Mouse (Mus musculus): ENCODE results near the gene Slc29a2. TPM values are rescaled to one million over a fixed set of nuclear protein-coding genes. Genes with fewer than 3 reads are reported as not detected.
A peak's percentile ranks its signal among the peaks of the same experiment; 100 is the strongest.
"Not testable (repeated sequence)": the region's sequence is repeated elsewhere in the genome, so short reads cannot be mapped to it uniquely, and the experiment has no call there.

The Slc29a2 gene
- polyA plus RNA-seq, 1 experiment: 4.9 TPM

- Histone ChIP-seq H3K4me1 (ENCODE audit: control insufficient read depth, insufficient read depth, low read length) (peaks cover 12% of the 10 kb centered on the region), H3K4me3 (ENCODE audit: control insufficient read depth, low read depth, low read length) (no peak overlapping the region), H3K27ac (ENCODE audit: control insufficient read depth, insufficient read depth, low read depth, low read length) (no peak overlapping the region), H3K36me3 (ENCODE audit: control insufficient read depth, insufficient read depth, low read length) (no peaks in the 10 kb centered on the region), H3K27me3 (ENCODE audit: control insufficient read depth, insufficient read depth, low read length) (no peaks in the 10 kb centered on the region)
- no peak for TF ChIP-seq CTCF (IDR thresholded peaks at IDR 0.05; ENCODE audit: control insufficient read depth, insufficient read depth, insufficient replicate concordance, low read depth, low read length)
These were observed 30.8 kb upstream of the Slc29a2 start for GRCm38 (mm10) chr19:4992904-4993303.

GRCm38 (mm10) chr19:4994043-4994442, 29.6 kb upstream of the Slc29a2 start:
- TF ChIP-seq CTCF (IDR thresholded peaks at IDR 0.05; ENCODE audit: control insufficient read depth, insufficient read depth, insufficient replicate concordance, low read depth, low read length) (no peak), POLR2A (IDR thresholded peaks at IDR 0.05; ENCODE audit: control insufficient read depth, low read depth, low read length) (no peak)
- Histone ChIP-seq H3K27me3 (ENCODE audit: control insufficient read depth, insufficient read depth, low read length) (no peaks in the 10 kb centered on the region), H3K4me1 (ENCODE audit: control insufficient read depth, insufficient read depth, low read length) (peaks cover 12% of the 10 kb centered on the region), H3K4me3 (ENCODE audit: control insufficient read depth, low read depth, low read length) (no peak overlapping the region), H3K27ac (ENCODE audit: control insufficient read depth, insufficient read depth, low read depth, low read length) (no peak overlapping the region), H3K36me3 (ENCODE audit: control insufficient read depth, insufficient read depth, low read length) (no peaks in the 10 kb centered on the region)

- Histone ChIP-seq H3K27ac (ENCODE audit: control insufficient read depth, insufficient read depth, low read depth, low read length) (no peak overlapping the region), H3K36me3 (ENCODE audit: control insufficient read depth, insufficient read depth, low read length) (no peaks in the 10 kb centered on the region), H3K4me1 (ENCODE audit: control insufficient read depth, insufficient read depth, low read length) (peaks cover 9% of the 10 kb centered on the region), H3K4me3 (ENCODE audit: control insufficient read depth, low read depth, low read length) (peak overlapping the region; percentile 24), H3K27me3 (ENCODE audit: control insufficient read depth, insufficient read depth, low read length) (no peaks in the 10 kb centered on the region)
- TF ChIP-seq CTCF (IDR thresholded peaks at IDR 0.05; ENCODE audit: control insufficient read depth, insufficient read depth, insufficient replicate concordance, low read depth, low read length) (no peak), POLR2A (IDR thresholded peaks at IDR 0.05; ENCODE audit: control insufficient read depth, low read depth, low read length) (no peak)
These were observed 24.1 kb upstream of the Slc29a2 start for GRCm38 (mm10) chr19:4999445-5000140.

- Histone ChIP-seq H3K4me1 (ENCODE audit: control insufficient read depth, insufficient read depth, low read length) (peaks cover 9% of the 10 kb centered on the region), H3K4me3 (ENCODE audit: control insufficient read depth, low read depth, low read length) (peak overlapping the region; percentile 80), H3K36me3 (ENCODE audit: control insufficient read depth, insufficient read depth, low read length) (no peaks in the 10 kb centered on the region), H3K27ac (ENCODE audit: control insufficient read depth, insufficient read depth, low read depth, low read length) (no peak overlapping the region), H3K27me3 (ENCODE audit: control insufficient read depth, insufficient read depth, low read length) (no peaks in the 10 kb centered on the region)
- TF ChIP-seq POLR2A (IDR thresholded peaks at IDR 0.05; ENCODE audit: control insufficient read depth, low read depth, low read length) (peak; percentile 30; the same call in 1 of the 2 replicates), CTCF (IDR thresholded peaks at IDR 0.05; ENCODE audit: control insufficient read depth, insufficient read depth, insufficient replicate concordance, low read depth, low read length) (peak; percentile 81; the same call in 1 of the 2 replicates)
These were observed 21.8 kb upstream of the Slc29a2 start for GRCm38 (mm10) chr19:5001666-5002406.

- H3K27ac ChIP-seq (ENCODE audit: control insufficient read depth, insufficient read depth, low read depth, low read length); H3K4me1 ChIP-seq (ENCODE audit: control insufficient read depth, insufficient read depth, low read length); H3K27me3 ChIP-seq (ENCODE audit: control insufficient read depth, insufficient read depth, low read length); H3K4me3 ChIP-seq (ENCODE audit: control insufficient read depth, low read depth, low read length); H3K36me3 ChIP-seq (ENCODE audit: control insufficient read depth, insufficient read depth, low read length): not testable (repeated sequence)
These were observed 20.0 kb upstream of the Slc29a2 start for GRCm38 (mm10) chr19:5003644-5004043.

- Histone ChIP-seq H3K27me3 (ENCODE audit: control insufficient read depth, insufficient read depth, low read length) (no peaks in the 10 kb centered on the region), H3K27ac (ENCODE audit: control insufficient read depth, insufficient read depth, low read depth, low read length) (no peak overlapping the region), H3K36me3 (ENCODE audit: control insufficient read depth, insufficient read depth, low read length) (no peaks in the 10 kb centered on the region), H3K4me3 (ENCODE audit: control insufficient read depth, low read depth, low read length) (no peak overlapping the region), H3K4me1 (ENCODE audit: control insufficient read depth, insufficient read depth, low read length) (peaks cover 9% of the 10 kb centered on the region)
- TF ChIP-seq CTCF (IDR thresholded peaks at IDR 0.05; ENCODE audit: control insufficient read depth, insufficient read depth, insufficient replicate concordance, low read depth, low read length) (no peak), POLR2A (IDR thresholded peaks at IDR 0.05; ENCODE audit: control insufficient read depth, low read depth, low read length) (no peak)
These were observed 18.7 kb upstream of the Slc29a2 start for GRCm38 (mm10) chr19:5004925-5005324.

GRCm38 (mm10) chr19:5013138-5013537, 10.5 kb upstream of the Slc29a2 start:
- peaks cover 10% of the 10 kb centered on the region for H3K4me1 ChIP-seq (ENCODE audit: control insufficient read depth, insufficient read depth, low read length)
- no peak for TF ChIP-seq POLR2A (IDR thresholded peaks at IDR 0.05; ENCODE audit: control insufficient read depth, low read depth, low read length)
- TF ChIP-seq CTCF (IDR thresholded peaks at IDR 0.05; ENCODE audit: control insufficient read depth, insufficient read depth, insufficient replicate concordance, low read depth, low read length): no peak
- H3K27me3 ChIP-seq (ENCODE audit: control insufficient read depth, insufficient read depth, low read length): no peaks in the 10 kb centered on the region
- H3K36me3 ChIP-seq (ENCODE audit: control insufficient read depth, insufficient read depth, low read length): no peaks in the 10 kb centered on the region
- no peak overlapping the region for H3K27ac ChIP-seq (ENCODE audit: control insufficient read depth, insufficient read depth, low read depth, low read length)
- H3K4me3 ChIP-seq (ENCODE audit: control insufficient read depth, low read depth, low read length): no peak overlapping the region

Measured in testis, adult 2 months (tissue).